Mouse (Mus musculus): ENCODE results near the gene Ddx46.
A peak's percentile ranks its signal among the peaks of the same experiment; 100 is the strongest.
"Not testable (repeated sequence)": the region's sequence is repeated elsewhere in the genome, so short reads cannot be mapped to it uniquely, and the experiment has no call there.

Gene Ddx46

DNA sequence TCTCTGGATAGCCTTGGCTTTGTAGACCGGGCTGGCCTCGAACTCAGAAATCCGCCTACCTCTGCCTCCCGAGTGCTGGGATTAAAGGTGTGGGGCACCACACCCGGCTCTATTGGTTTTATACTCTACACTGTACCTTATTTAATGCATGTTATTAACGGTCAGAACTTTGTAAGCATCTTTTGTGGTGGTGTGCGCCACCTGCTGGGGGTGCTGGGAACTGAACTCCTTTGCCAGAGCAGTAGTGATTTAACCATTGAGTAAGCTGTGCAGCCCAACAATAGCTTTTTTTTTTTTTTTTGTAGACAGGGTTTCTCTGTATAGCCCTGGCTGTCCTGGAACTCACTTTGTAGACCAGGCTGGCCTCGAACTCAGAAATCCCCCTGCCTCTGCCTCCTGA lies 5.7 kb downstream of the Ddx46 start:
- peak; percentile 67 to 74 for DNase-seq

DNA sequence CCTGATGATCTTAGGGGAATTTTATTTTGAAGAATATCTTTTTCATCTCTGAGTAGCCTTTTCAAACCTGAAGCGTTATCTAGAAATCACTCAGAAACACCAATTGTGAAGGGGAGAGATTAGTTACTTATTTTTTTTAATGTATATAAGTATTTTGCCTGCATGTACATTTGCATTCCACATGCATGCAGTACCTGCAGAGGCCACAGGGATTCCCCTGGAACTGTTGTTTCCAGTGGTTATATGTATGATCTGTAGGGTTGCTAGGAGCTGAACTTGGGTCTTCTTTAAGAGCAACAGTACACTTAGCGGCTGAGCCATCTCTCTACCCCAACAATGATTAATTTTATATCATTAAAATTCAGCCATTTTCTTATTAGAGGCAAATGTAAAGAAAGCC lies 9.7 kb downstream of the Ddx46 start:
- peak; percentile 38 to 40 for DNase-seq

DNA sequence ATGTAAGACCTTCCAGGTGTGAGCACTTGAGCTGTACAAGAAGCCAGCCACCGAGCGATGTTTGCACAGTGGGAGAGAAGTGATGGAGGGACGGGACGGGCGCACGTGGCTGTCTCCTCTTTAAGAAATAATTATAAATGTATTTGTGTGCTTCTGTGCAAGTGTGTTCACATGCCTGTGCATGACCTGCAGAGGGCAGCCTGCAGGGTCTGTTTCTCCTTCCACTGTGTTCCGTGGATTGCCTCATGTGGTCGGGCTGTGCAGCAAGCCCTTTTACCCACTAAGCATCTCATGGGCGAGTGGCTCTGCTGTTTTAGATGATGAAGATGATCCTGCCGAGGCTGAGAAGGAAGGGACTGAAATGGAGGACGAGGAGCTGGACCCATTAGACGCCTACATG lies 15.3 kb downstream of the Ddx46 start:
- DNase-seq, result no peak

DNA sequence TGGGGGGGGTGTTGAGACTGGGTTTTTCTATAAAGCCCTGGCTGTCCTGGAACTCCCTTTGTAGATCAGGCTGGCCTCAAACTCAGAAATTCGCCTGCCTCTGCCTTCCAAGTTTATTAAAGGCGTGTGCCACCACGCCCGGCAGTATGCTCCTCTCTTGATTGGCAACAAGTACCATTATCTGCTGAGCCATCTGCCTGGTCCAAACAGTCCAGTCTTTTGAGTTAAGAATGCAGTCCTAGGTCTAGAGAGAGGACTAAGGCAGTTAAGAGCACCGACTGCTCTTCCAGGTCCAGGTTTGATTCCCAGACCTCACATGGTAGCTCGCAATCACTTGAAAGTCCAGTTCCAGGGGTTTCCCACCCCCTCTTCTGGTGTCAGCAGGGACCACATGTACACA lies 16.2 kb downstream of the Ddx46 start:
- DNase-seq, result no peak

DNA sequence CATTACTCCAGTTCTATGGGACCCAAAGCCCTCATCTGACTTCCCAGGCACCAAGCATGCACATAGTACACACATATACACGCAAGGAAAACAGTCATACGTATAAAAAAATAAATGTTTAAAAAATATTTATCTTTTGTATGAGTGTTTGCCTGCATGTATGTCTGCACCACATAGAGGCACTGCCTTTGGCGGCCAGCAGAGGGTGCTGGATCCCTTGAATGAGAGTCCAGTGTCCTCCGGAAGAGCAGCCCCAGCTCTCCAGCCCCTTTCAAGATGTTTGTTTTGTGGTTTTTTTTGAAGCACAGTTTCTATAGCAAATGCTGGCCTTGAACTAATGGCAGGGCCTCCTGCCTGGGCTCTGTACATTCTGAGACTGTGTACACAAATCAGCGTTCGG lies 33.7 kb downstream of the Ddx46 start:
- peak; percentile 55 to 57 for DNase-seq

DNA sequence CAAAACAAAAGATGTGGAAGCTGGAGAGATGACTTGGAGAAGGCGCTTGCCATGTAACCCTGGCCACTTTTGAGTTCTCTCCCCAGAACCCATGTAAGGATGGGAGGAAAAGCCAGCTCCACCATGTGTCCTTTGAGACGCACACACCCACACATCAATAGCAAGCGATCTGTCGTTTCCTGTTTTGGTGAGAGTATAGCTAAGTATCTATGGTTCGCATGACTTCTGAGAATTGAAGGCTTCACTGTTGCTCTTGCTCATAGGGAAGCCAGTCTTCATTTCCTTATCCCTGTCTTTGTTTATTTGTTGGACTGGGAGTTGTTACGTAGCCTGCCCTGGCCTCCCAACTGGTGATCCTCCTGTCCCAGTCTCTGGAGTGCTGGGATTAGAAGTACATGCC lies 37.9 kb downstream of the Ddx46 start:
- DNase-seq, result no peak

DNA sequence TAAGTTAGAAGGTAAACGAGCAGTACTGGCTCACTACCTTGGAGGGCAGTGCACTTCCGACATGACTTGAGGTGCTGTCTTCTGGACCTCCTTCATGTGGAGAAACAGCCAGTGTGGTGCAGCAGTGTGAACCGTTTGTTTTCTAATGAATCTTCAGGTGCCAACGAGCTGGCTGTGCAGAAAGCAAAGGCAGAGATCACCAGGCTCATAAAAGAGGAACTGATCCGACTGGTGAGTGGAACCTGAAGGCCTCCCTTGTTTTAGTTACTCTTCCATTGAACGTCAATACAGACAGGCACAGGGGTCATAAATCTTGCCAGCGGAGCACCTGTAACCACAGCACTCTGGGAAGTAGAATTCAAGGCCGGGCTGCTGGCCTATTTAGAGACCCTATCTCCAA lies 42.5 kb downstream of the Ddx46 start:
- DNase-seq, result no peak

DNA sequence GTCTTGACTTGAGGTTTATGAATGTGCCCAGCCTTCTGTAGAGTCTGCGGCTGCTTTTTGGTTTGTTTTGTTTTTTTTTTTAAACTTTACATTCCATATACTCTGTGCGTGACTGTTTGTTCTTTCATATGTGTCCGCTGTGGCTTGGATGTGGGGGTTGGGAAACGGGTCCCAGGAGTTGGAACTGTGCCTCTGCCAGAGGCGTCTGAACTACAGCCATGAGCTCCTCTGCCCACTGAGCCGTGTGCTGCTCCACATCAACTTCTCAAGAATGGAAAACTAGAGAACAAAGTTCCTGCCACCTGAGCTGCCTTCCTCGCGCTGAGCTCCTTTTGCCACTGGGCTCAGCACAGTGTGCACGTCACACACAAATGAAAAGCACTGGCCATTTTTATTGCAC lies 47.4 kb downstream of the Ddx46 start:
- DNase-seq, result no peak

DNA sequence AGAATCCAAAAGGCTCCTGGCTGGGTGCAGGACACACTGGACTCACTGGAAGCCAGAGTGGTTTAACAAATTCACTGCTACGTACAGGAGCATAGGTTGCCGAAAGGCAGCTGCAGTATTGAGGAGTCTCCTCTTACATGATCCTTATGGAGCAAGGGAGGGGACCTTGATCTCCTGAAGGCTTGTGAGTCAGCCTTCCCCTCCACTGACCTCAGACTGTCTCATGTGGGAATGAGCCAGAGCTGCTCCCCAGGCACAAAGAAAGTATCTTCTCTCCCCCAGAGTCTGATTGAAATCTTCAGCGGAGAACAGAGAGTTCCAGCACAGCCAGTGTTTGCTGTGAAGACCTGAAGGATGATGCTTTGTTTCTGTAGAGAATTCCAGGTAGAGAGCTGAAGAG lies 48.8 kb downstream of the Ddx46 start:
- no peak for DNase-seq

DNA sequence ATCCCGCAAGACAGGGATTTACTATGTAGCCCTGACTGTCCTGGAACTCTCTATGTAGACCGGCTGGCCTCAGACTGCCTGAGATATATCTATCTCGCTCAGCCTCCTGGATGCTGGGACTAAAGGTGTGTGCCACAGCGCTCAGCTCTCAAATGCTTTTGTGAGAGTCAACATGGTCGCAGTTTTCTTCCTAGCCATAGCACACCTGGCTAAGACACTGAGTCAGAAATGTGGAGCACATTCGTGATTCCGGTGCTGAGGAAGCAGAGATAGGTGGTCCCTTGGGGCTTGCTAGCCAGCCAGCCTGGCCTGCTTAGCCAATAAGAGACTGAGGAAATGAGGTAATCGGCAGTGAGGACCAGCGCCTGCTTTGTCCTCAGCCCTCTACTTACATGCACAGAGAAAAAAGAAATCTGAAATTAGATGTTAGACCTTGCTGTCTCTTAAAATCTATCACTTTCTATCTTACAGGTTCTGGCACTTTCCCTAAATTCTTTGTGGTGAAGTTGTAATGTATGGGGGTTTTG lies 51.3 kb downstream of the Ddx46 start:
- no peak for DNase-seq

DNA sequence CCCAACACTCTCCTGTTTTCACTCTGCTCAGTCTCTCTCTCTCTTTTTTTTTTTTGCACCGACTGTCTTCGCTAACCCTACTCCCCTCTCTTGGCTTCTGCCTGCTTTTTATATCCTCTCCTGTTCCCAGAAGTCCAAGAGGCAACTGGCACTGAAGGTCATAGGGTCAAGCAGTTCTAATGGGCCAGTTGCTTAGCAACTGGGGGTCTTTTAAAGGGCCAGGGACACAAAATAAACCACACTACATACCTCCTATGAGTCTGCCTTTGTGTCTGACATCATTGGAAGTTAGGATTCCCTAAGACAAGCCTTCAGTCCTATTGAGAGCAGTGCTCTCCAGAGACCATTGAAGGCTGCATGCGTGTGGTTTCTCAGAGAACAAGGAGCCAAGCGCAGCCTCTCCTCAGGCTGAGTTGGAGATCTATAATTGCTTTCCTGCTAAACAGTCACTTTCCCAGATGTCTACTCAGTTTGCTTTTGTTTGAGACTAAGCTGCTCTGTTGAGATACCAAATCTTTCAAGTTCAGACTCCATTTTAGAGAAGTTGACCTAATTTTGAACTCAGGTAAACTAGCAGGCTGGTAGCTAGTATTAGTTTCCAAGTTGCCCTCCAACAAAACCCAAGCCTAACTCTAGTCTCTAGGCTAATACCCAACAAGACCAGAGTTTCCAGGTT lies 53.2 kb downstream of the Ddx46 start:
- DNase-seq, result no peak

DNA sequence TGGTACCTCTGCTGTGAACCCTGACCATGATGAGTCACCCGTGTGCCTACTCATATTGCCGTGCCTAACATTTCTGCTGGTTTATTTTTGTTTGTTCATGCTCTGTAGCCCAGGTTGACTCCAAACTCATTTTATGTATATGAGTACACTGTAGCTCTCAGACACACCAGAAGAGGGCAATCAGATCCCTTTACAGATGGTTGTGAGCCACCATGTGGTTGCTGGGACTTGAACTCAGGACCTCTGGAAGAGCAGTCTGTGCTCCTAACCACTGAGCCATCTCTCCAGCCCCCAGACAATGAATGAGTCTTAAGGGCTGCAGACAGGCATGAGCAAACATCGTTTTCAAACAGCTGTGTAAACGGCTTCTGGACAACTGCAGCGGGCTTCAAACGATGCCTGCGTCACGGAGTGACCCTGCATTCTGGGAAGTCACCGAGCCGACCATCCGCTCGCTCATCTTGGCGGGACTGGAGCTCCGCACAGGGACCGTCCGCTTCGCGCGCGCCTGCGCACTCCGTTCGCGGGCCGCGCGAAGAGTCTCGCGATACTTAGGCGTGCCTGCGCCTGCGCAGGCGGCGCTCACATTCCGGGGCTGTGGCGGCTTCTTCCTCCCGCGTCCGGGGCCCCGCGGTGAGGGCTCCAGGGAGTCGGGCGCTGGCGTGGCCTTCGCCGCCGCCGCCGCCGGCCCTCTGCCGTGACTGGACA lies 57.9 kb downstream of the Ddx46 start, which contains the start of gene B230219D22Rik:
Gene B230219D22Rik (plus strand): TSS at position 590 of the 708 bp plus-strand sequence.
- DNase-seq, result peak; percentile 89 to 91

DNA sequence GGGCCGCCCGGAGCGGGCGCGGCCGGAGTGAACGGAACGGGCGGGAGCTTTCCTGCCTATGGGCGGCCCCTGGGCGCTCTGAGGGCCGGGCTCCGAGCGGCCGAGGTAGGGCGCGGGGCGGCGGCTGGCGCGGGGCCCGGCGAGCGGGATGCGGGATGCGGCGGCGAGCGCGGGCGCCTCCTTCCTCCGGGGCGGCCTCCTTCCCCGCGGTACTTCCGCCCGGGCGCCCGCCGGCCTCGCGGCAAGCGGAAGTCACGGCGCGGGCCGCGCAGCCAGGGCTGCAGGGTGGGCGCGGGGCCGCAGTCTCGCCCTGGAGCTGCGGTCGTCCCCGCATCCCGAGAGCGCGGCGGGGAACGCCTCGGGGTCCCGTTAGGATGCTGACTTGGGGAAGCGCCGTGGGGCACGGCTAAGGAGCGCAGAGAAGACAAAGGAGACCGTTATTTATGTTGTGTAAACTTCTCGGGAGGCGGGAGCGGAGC lies 58.5 kb downstream of the Ddx46 start:
- peak; percentile 66 to 78 for DNase-seq

DNA sequence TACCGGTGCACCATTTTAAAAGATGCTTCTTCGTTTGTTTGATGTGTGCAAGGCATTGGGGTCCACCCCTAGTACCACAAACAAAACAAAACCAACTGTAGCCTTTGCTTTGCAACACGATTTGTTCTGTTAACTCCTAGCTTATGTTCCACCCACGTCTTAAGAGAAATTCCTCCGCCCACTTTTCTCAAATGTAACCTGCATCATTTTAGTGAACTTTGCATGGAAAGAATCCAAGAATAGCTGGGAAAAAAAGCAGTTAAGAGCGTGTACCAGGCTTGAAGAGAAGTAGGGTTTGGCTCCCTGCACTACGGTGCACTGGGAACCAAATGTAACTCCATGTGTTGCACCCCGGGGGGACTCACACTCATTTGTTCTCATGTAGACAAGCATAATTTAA lies 59.3 kb downstream of the Ddx46 start:
- DNase-seq, result no peak

DNA sequence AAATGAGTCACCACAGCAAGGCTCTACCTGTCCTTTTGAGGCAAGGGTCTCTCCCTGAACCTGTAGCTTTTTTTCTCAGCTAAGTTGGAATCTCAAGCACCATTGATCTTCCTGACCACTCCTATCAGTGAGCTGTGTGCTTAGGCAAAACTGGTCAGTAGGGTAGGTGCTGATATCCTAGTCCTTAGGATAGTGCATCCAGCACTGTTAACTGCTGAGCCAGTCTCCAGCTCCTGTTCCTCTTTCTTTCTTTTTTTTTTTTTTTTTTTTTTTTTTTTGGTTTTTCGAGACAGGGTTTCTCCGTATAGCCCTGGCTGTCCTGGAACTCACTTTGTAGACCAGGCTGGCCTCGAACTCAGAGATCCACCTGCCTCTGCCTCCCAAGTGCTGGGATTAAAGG lies 61.2 kb downstream of the Ddx46 start:
- DNase-seq, result not testable (repeated sequence)

DNA sequence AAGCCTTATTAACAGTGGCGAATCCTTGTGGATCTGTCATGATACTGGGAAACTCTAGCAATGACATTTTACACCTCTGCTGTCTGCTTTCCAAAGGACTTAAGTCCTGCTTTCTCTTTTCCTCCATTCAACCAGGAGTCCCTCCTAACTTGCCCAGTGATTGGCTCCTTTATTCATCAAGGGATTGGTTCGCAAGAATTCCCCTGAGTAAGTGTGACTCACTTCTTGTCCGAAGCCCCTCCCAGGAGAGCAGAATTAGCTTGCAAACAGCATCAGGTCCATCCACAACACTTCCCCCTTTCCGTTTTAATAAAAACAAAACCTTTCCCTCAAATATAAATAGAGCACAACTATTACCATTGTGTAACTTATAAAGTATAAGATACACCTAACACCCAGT lies 69.5 kb downstream of the Ddx46 start:
- no peak for DNase-seq

DNA sequence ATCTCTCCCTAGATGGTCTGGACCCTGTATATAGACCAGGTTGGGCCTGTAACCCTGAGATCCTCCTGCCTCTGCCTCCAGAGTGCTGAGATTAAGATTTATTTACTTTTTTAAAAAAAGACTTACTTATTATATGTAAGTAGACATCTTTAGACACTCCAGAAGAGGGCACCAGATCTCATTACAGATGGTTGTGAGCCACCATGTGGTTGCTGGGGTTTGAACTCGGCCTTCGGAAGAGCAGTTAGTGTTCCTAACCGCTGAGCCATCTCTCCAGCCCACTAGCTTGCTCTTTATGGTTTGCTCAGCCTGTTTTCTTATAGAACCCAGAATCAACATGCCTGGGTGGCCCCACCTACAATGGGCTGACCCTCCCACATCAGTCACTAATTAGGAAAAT lies 78.0 kb downstream of the Ddx46 start:
- DNase-seq, result no peak

DNA sequence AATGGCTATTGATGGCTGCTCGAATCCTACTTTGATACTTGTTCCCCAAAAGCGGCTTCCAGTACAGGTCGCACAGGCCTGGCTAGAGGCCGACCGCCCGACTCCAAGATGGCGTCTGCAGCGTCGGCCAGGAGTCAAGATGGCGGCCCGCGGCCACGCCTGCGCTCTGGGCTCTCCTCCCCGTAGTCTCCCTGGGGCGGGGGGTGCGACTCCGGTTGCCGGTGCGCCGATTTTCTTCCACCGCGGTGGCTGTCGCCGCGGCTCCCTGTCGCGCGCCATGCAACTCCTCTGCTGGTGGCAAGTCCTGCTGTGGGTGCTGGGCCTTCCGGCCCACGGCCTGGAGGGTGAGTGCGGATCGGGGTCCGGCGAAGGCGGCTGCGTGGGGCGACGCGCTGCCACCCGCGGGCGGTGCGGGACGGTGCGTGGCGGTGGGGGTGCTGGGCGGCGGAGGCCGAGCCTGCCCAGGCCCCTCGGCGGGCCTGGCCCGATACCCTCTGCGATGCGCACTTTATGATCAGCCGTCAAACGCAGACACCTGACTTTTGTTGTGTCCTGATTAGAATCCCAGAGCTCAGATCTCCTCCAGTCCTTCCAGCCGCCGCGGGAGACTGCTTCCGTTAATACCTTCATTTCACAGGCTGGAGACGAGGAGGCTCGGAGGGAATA lies 79.8 kb downstream of the Ddx46 start, which contains the start of gene Txndc15:
Gene Txndc15 (plus strand): TSS at position 150 of the 666 bp plus-strand sequence.
- peak; percentile 88 to 89 for DNase-seq

DNA sequence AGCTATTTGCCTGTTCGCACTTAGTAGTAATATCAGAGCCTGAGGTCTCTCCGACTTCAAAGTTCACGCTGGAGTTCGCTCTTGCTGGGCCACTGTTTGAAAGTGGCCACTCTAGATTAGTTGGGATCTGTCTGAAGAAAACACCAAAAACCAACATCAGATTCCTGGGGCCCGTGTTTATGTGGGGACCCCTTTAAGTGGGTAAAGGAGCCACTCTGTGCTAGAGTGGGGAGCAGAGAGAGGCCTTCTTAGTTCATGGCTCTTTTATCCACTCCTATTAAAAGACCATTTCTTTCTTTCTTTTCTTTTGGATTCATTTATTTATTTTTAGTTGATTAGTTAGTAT lies 80.3 kb downstream of the Ddx46 start:
- DNase-seq, result no peak

DNA sequence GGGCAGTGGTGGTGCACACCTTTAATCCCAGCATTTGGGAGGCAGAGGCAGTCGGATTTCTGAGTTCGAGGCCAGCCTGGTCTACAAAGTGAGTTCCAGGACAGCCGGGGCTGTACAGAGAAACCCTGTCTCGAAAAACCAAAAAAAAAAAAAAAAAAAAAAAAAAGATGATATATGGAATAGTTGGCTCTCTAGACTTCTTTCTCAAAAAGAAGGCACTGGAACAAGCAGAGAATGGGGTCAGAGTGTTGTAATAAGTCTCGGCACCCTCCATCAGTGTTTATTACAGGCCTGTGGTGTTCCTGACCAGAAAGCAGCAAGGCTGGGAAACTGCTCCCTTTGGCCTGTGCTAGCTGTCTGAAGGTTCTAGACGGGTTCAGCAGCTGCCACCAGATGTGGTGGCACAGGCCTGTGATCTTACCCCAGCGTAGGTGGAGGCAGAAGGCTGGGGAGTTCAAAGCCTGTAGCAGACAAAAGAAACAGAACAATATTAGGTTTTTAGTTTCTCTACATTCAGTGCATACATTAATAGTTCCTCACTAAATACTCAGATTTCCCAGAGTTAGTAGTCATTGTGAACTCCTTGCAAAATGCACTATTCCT lies 81.2 kb downstream of the Ddx46 start:
- DNase-seq, result peak; percentile 37 to 61

DNA sequence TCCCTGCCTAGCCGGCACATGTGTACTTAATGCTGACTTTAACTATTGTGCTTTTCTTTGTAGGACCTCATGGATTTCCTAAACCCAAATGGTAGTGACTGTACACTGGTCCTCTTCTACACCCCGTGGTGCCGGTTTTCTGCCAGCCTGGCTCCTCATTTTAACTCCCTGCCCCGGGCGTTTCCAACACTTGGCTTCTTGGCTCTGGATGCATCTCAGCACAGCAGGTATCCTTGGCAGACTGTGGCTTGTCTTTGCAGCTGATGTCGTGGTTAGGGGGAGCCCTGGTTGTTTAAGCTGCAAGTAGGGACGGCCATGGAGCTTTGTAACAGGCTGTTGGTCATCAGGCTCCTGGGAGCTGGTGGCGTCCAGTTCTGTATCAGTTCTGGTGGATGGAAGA lies 86.7 kb downstream of the Ddx46 start:
- no peak for DNase-seq

DNA sequence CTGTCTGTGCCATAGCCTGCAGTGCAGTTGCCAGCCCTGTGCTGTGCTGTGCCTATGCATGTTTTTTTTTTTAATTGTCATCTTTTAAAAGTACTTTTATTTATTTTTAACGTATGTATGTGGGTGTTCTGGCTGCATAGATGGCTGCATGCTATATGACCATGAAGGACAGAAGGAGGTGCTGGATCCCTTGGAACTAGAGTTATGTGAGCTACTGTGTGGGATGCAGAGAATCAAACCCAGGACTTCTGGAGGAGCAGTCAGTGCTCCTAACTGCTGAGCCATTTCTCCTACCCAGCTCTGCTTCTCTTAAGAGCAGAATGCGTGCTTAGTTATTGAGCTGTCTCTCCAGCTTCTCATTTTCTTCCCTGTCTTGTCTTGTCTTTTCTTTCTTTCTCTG lies 87.2 kb downstream of the Ddx46 start:
- no peak for DNase-seq

DNA sequence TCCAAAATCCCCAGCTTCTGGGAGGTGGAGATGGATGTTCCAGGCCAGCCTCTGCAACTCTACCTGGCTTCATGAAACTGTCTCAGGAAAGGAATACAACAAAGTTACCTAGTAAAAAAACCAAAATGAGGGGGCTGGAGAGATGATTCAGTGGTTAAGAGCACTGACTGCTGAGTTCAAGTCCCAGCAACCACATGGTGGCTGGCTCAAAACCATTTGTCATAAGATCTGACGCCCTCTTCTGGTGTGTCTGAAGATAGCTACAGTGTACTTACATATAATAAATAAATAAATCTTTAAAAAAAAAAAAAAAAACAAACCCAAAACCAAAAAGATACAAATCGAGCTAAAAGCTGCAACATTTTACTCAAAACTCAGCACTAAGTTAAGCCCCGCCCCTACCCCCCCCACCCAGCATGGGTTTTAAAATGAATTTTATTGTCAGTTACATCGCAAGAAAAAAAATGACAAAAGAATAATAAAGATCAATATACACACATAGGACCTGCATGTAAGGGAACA lies 91.8 kb downstream of the Ddx46 start:
- DNase-seq, result no peak

Measured in thymus, postnatal 36 days (tissue).